Mouse (Mus musculus) ES-Bruce4 (cell line): ENCODE measurements at regions not wholly inside any gene's neighbourhood (a gene's known extent, or its start where the extent isn't known, plus 50 kb on each side); places are given as distances from the start of the nearest gene placed in this dataset.

Source experiments
- CTCF ChIP-seq: IDR thresholded peaks from one replicate; pipeline ENCODE4 v1.8.1; 2011; ENCODE audit warnings: low read depth, low read length
- POLR2A ChIP-seq: IDR thresholded peaks from one replicate; pipeline ENCODE4 v1.8.1; 2011; ENCODE audit warnings: low read length; ENCODE audit not compliant: insufficient read depth

DNA sequence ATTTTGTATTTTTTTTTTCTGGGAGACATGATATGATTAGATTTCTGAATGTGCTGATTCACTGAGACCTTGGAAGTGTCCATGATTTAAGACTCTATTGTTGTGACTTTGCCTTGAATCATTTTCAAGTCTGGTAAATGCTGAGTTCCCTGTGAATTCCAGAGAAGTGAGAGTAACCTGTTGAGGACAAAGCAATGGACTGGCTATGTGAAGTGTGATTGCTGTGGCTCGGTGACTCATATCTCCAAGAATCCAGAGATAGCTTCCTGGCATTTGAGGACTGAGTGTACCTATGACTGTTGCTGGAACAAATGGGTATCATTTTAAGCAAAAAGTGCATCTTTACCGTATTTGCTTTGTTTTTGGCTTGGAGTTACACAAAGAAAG is 530.2 kb downstream of the Tmem38b start:
- no peak for TF ChIP-seq CTCF
- TF ChIP-seq POLR2A, result no peak
